Mouse (Mus musculus) naive thymus-derived CD4-positive, alpha-beta T cell, adult 2 months (primary cell): ENCODE measurements around the gene Ambra1.

Experiments used
- DNase-seq: peaks from one replicate; pipeline ENCODE4 v3.0.0-alpha.2; 2011; ENCODE audit warnings: low read depth

Ambra1 gene

DNA sequence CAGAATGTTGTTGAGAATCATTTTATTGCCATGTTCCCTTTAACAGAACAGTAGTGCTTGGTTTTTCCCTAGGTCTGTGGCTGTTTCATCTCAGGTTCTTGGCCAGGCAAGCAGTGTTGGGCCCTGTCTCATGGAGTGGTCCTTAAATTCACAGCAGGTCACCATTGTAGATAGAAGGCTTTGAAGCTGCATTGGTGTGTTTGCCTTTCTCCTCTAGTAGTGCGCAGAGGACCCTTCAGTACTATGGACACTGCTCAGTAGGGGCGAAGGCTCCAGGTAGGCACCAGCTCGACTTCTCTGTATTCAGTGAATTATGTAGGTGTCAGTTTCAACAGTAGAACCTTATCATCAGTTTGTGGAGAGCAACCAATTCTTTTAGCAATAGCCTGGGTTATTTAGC, 142.7 kb downstream of the Ambra1 start:
- DNase-seq: no peak

DNA sequence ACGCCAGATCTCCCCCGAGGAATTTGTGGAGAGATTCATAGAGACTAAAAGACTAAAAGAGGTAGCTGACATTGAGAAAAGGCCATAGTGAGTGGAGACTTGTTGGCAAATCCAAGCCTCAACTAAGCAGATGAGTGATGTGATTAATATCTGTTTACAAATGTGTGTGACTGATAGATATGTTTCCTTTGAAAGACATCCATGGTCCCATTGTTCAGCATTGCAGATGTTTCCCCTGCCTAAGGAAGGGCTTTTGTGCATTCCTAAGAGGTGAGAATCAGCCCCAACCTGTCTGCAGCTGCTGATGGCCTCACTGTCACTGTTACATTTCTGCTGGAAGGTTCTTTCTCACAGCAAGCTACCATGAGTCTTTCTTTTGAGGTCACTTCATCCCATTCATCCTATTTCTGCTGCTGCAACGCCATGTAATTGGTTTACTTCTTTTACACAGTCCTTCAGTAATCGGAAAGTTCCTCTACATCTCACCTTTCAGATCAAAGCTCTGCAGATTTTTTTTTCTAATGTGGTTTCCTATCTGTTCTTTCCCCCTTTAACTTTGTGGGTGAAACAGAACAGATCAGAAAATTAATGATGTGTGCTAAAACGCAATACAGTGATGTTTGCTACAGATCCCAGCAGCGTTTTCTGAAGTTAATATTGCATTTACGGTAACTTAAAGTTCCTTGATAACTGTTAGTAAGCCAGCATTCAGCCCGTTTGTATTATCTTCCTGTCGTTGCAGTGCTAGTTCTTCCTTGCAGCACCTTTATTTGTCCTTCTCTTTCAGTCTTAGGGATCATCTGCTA, 146.3 kb downstream of the Ambra1 start:
- DNase-seq: peak; percentile 77

DNA sequence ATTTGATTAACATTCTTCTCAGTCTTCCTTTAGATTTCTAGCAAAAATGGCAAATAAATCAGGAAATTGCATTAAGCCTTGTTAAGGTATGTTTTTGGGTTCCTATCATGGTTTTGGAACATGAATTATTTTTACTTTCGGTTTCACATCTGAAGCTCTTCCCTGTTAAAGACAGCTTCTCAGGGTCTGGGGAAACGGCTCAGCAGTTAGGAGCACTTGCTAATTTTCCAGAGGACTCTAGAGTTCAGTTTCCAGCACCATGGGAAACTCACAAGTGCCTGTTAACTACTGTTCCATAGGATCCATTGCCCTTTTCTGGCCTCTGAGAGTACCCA, 146.8 kb downstream of the Ambra1 start:
- peak; percentile 65 for DNase-seq

DNA sequence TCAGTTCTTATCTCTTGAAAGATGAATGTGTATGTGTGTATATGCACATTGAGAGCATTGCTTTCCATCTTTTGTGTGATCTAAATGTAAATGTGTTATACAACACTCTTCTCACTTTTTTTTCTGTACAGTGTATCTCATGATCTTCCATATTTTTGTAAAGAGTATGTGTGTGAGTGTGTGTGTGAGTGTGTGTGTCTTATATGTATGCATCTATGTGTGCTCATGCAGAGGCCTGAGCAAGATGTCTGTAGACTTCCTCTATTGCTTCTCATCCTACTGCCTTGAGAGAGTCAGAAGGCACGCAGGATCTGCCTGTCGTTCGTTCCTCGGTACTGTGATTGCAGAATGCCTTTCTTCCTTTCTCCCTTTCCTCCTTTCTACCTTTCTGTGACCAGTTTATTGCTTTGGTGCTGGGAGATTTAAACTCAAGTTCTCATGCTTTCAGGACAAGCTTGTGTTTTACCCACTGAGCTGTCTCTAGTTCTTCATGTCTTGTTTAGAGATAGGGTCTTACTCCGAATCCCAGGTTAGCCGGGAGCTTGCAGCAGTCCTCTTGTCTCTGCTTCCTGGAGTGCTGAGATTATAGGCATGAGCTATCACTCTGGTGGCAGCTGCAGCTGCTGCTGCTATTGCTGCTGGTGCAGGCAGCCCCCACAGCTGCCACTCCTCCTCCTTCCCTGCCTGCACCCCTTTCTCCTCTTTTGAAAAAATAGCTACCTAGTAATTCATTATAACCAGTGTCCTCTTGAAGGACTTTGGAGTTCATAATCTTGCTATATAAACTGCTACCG, 148.7 kb downstream of the Ambra1 start:
- DNase-seq: peak; percentile 13

DNA sequence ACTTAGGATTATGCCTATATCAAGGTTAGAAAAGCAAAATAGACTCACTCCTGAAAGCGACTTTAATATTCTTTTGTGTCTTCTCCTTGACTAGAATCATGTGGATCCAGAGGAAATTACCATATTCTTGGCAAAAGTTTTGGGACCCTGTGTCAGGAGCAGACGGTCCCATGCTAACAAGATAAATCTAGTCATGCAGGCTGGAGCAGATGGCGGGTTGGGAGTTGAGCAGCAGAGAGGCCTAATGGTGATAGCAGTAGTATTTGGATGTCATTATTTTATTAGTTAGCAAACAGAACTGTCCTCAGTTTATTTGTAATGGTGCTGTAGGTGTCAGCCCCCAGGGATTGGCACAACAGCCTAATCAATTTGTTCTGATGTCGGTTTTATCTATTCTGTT, 154.0 kb downstream of the Ambra1 start:
- DNase-seq: no peak

DNA sequence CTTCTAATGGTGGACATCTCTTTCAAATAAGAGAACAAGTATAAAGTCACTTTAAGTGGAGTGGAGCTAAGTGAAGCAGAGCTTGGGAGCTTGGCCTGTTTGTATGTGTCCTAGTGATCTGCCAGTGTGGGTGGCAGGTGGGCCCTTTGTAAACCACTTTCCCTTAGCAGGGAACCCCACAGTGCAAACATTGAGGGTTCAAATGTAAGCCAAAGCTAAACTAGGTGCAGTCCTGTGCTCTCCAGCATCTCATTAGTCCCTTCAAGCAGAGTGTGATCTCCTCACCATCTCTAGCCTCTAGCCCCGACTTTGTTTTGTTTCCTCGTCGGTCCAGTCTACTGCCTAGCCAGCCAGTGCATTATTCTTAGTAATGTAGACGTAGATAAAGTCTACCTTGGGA, 154.7 kb downstream of the Ambra1 start:
- no peak for DNase-seq

DNA sequence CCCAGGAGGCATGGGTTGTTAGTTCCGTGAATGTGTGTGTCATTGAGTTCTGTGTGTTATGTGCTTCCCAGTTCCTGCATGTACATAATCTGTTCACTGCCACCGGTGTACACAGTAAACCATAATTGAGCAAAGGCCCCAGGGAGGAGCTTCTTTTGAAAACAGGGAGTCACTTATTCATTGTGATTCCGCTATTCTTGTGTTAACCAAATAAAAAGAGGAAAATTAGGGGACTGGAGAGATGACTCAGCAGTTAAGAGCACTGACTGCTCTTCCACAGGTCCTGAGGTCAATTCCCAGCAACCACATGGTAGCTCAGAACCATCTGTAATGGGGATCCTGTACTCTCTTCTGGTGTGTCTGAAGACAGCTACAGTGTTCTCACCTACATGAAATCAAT, 164.8 kb downstream of the Ambra1 start:
- DNase-seq: no peak

DNA sequence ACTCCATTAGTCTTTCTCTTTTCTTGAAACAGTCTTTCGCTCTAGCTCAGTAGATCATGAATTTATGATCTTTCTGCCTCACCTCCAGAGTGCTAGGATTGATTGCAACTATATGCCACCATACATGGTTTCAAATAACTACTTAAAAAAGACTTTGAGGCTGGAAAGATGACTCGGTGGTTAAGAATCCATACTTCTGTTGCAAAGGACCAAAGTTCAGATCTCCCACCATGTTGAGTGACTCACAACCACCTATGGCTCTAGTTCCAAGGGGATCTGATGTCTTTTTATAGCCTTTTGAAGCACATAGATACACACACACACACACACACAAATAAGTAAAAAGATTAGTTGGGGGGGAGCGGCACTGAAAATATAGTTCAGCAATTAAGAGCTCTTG, 165.5 kb downstream of the Ambra1 start:
- no peak for DNase-seq

DNA sequence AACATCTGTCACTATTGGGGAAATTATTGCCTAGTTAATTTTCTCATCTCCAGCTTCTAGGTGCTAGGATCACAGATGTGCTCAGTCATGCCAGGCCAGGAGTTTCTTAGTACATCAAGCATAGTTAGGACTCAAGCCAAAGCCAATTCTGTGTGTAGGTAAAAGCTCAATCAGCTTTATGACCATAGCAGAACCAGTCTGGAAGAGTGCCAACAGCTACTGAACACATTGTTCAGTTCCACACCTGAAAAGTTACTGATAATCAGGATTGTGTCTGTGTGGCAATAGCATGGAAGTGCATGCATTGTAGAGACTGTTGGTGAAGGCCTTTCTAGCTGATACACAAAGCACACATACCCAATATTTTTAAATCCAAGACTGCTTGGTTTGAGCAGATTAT, 168.0 kb downstream of the Ambra1 start:
- no peak for DNase-seq

DNA sequence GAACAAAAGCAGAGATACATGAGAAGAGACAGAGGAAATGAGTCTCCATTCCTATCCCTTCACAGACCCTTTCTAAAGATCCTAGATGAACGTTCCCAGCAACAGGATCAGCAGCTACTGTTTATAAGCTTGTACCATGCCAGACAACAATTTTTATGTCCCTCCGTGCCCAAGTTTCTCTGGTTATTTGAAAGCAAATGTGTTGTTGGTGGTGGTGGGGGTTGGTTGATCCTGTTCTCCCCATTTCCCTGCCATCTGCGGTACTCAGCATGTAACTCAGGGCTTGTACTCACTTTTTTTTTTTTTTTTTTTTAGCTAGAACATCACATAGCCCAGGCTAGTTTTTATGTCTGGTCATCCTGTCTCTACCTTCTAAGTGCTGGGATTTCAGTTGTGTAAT, 169.2 kb downstream of the Ambra1 start:
- DNase-seq: no peak

DNA sequence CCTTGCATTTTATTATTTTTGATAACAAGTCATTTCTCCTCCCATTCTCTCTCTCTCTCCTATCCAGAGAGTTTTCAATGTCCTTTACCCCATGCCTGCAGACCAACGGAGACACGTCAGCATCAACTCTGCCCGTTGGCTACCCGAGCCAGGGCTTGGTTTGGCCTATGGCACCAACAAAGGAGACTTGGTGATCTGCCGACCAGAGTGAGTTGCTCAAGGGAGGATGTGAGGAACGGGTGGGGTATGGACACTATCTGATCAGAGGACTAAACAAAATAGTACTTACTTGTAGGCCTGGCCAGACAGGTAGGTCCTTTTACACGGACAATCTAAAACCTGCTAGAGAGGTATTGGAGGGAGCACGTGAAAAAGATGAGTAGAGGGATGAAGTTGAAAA, 170.5 kb downstream of the Ambra1 start:
- no peak for DNase-seq

DNA sequence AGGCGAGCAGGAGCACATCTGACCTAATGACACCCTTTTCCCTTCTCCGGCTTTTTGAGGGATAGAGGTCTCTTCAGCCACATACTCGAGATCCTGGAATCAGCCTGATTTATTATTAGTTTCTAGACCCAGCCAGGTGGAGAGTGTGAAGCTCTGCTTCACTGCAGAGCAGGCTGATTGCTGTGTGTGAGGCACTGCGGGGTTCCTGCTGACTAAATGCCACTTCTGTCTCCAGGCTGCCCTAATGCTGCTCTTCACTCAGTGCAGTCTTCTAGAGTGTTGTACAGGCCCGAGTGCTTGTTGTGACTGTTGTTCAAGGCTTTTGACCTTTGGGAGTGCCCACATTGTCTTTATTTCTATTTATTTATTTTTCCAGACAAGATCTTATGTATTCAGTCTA, 172.4 kb downstream of the Ambra1 start:
- DNase-seq: no peak

DNA sequence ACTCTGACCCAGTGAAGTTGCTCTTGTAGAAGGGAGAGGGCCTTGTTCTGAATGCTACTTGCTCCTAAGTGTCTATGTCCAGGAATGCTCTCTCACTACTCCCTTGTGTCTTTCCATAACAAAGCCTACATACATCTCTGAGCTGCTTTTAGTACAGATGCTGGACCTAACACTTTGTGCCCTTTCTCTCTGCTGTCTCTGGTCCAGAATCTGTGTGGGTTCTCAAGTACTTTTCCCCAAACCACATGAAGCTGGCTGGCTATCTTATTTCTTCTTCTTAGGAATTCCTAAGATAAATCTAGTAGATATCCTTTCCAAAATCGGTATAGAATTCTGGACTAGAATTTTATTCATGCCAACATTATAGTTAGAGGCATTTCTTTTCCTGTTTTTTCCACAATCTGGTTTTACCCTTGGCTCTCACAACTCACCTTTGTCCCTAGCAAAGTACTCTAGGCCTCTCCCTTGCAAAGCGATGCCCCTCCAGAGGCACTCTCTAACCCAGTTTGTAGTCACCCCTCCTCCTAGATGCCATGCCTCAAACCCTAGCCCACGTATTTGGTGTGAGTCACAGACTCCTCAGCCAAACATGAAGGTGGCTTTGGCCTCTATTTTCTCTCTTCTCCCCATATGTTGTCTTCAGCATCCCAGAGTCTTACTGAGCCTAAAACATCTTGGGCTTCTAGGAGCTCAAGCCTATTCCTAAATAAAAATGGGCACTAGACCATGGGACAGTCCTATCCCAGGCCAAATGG, 173.4 kb downstream of the Ambra1 start:
- DNase-seq: no peak

DNA sequence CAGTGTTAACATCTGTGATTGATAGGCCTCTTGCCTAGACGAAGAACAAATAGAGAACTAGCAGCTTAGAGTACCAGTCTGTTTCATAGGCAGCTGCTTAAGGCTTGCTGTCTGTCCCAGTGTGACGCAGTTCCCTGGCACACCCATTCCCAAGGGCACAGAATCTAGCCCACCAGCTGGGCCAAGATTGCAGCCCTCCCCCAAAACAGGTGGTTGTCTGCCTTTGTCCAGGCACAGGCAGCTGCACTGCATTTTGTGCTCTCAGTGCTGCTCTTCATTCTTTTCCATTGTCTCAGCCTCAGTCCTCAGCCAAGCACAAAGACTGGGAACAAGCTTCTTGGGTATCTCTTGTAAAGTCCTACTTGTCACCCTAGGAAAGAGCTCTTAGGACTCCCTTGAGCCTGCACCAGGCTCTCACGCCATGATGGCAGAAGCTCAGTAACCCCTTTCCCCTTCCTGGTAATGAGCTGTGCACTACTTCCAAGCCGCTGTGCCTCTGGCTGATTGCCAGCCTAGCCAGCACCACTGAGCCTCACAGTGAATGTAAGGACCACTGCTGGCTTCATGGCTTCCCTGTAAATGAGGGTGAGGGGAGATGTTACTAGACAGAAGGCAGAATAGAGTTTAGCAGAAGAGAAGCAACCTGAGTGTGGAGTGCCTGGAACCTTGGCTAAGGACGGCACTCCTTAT, 174.8 kb downstream of the Ambra1 start:
- no peak for DNase-seq

DNA sequence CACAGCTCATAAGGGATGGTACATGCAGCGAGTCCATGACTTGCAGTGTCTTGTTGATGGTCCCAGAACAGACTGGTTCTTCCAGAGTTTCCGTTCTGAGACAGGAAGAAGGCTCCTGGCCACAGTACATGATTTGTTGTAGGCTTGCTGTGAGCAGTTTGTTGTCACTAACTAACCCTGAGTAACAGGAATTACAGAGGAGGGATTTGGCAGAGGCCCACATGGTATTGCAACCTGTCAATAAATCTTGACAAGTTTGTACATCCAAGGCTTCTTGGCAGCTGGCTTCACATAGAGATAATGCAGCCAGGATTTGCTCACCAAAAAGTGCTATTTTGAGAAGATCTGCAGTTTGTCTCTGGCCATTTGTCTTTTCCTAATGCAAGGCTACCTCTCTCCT, 176.2 kb downstream of the Ambra1 start:
- no peak for DNase-seq

DNA sequence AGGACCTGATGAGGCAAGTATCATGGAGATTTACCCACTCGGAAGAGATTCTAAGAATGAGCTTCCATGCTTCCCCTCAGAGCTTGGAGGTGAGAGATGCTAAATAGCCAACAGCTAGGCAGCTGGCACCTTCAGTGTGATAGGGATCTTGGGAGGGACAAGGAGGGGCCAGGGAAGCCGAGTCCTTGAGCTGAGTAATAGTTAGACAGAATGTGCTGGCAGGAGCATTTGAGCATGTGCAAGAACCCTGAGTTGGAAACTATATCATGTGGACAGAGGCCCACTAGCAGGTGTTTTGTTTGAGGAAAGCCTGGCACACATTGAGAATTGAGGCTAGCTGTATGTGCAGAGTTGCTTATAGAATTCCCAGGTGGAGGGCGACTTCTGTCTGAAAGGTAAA, 182.7 kb downstream of the Ambra1 start:
- no peak for DNase-seq

DNA sequence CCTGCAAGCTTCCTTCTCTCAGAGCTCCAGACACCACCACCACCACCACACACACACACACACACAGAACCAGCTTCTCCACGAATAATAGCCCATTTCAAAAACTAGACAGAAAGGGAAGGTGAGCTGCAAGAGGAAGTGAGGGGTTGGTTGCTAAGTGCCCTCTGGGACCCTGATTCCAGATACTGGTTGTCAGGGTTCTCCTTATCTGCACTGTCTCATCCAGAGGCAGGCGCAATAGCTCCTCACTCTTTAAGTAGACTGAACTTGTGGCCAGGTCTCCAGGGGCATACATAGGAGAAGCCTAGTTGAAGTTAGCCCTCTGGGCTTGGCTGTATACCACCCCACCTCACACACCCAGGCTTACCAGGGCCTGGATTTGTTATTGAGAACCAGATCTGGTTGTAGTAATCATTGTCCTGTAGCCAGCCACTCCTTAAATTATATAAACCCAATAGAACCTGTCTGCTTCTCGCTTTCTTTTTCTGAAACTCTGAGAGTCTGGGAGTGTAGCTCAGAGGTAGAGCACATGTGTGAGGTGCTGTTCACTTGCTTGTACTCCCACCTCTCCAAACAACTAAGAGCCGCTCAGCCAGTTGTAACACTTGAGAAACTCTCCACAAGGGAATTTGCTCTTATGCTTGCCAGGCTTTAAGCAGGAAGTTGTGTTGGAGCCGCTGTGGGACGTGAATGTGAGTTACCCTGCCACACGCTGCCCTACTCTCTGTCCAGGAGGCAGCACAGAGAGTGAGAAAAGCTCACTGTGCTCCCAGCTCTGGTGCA, 183.6 kb downstream of the Ambra1 start:
- no peak for DNase-seq

DNA sequence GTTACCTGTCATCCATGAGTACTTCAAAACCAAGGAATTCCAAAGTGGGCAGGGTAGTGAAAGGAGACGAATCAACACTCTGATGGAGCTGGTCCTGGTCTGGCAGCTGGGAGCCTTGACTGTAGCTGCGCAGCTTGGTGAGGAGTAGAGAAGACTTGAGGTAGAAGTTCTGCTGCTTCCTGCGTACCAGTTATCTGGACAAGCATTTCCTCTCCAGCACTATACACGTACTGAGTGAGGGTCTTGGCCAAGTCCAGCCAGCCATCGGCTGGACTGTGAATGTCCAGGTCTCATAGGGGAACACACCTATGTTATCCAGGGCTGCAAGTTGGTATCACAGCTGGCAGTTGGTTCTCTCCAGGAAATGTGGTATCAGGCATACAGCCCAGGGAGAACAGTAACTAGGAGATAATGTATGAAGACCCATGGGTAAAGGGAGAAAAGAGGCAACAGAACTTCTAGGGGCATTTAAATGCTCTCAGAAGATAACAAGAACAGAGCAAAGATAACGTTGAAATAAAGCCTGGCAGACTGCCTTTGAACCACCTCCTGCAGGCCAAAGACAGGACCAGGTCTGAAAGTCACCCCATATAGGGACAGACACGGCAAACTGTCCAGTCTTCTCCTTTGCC, 186.5 kb downstream of the Ambra1 start:
- no peak for DNase-seq

DNA sequence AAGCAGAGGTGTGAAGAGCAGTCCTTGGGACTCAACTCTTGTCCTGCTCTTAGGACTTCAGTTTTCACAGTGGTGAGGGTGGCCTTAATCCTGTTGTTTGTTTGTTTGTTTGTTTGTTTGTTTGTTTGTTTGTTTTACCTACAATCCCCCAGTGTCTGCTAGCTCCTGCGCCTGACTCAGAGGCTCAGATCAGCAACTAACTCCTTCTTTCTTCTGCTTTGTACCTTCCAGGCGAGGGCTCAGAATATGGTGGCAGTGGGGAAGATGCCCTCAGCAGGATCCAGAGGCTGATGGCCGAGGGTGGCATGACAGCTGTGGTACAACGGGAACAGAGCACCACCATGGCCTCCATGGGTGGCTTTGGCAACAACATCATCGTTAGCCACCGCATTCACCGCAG, 187.2 kb downstream of the Ambra1 start:
- DNase-seq: no peak

DNA sequence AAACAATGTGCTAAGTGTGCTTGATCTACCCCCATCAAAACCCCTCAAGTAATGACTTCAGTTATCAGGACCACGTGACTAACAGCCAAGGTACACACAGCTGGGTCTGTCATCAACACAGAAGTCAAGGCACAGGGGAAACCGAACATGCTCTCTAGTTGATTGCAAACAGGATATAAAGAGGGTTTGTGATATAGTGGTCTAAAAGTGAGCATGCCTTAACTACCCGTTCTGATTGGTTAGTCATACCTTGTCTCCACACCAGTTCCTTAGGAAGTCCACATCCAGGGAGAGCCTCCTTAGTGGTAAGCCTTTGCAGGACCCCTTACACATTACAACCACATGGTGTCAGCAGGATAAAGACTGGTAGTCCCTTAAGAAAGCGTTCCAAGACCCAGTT, 190.2 kb downstream of the Ambra1 start:
- no peak for DNase-seq

DNA sequence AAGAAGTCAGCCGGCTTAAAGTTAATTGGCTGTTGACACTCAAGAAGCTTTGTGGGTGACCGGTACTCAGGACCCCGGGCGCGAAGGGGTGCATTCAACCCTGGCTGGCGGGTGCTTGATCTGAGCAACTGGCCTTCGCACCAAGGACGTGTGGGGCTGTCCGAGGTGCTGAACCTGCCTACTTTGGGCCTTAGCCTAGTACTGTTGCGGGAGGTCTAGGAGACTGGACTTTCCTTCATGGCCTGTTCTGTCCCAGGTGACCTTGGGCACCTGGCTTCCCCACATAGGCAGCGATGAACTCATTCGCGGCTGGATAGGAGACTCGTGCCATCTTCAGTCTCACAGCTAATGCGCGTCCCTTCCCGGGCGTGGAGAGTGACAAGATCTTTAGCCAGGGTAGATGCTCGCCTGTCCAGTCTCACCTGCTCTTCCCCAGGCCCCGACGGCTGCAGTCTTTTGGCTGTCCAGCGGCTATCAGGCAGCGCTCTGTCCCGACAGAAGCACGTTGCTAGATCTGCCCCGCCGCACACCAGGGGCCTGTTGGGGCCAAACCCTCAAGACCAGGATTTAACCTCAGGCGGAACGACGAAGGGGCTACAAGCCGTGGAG, 191.4 kb downstream of the Ambra1 start:
- peak; percentile 63 for DNase-seq
